Mouse (Mus musculus) cortical plate, adult 2 months (tissue): ENCODE results near the gene Olfr780.
"Not testable (repeated sequence)": the region's sequence is repeated elsewhere in the genome, so short reads cannot be mapped to it uniquely, and the experiment has no call there.

Source experiments
- CTCF ChIP-seq: fragments of 200-500 bp; IDR thresholded peaks from 2 replicates; pipeline ENCODE4 v1.5.1; 2011; ENCODE audit warnings: mild to moderate bottlenecking, control low read depth, low read length; ENCODE audit not compliant: insufficient read depth; ENCODE audit errors: extremely low read depth
- POLR2A ChIP-seq: fragments of 200-500 bp; IDR thresholded peaks from 2 replicates; pipeline ENCODE4 v1.6.1; 2011; ENCODE audit warnings: mild to moderate bottlenecking, low read length, control low read depth; ENCODE audit not compliant: insufficient read depth; ENCODE audit errors: extremely low read depth

DNA sequence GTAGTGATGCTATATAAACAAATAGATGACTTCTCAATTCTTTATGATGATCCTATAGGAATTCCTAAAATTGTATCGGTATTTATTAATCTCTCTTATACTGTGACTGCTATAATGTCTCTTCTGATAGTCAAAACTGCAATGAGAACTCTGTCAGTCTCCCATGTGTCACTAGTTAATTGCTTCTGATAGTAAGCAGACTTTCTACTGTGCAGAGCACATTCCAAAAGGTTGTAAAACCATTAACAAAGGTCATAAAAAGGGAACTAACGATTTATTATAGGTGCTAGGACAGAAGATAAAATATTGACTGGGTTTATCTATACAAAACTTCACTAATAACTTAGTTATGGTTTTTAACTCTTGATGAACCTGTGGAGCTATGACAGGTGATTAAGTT, 34.6 kb downstream of the Olfr780 start:
- TF ChIP-seq CTCF, POLR2A: not testable (repeated sequence)
